Mouse (Mus musculus) left cerebral cortex, adult 9 months (tissue): ENCODE results near the gene Lman2.

Experiments used
- DNase-seq, 2 experiments: peaks; one replicate each; pipeline ENCODE4 v3.0.0; 2022; ENCODE audit warnings: low spot score in 2 of 2

The Lman2 gene

DNA sequence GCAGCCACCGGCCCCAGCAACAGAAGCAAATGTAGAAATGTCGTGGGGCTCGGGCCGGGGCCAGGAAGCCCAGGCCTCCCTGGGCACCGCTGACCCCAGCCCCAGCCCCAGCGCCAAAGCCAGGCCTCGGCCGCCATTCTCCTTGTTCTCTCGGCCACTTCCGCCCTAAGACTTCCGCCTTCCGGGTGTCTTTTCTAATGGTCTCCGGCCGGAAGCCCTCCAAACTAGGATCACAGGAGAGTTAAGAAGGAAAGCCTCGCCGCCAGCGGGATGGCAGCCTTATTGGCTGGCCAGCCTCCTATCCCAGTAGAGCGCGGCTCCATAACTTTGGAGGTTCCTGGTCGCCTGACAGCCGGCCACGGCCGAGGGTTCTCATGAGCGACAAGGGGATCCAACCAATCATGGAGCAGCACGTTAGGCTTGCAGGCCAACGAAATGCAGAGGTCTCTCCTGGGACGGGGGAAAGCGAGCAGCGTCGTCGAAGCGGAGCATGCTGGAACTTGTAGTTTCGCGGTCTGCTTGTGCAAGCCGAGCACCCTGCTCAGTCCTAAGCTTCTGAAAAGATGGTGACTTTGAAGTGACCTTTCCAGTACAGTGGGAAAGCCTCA is at the start of gene Lman2:
Lman2 (minus strand) TSS at position 331 of the 608 bp plus-strand sequence.
- DNase-seq = peak; percentile 98 to 99

DNA sequence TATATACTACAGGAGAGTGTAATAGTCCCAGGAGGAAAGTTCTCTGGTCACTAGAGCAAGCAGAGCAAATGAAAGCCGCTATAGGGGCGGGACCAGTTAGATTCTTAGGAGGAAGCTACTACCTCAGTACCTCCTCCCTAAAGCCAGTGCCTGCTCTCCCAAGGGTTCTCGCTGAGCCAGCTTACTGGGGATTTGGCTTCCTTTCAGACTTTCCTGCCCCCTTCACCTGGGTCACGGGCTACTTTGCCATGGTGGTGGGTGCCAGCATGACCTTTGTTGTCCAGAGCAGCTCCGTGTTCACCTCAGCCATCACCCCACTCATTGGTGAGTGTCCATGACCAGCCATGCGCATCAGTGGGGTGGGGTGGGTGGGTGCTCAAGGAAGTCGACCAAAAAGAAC is 49.2 kb upstream of the Lman2 start:
- no peak for DNase-seq

DNA sequence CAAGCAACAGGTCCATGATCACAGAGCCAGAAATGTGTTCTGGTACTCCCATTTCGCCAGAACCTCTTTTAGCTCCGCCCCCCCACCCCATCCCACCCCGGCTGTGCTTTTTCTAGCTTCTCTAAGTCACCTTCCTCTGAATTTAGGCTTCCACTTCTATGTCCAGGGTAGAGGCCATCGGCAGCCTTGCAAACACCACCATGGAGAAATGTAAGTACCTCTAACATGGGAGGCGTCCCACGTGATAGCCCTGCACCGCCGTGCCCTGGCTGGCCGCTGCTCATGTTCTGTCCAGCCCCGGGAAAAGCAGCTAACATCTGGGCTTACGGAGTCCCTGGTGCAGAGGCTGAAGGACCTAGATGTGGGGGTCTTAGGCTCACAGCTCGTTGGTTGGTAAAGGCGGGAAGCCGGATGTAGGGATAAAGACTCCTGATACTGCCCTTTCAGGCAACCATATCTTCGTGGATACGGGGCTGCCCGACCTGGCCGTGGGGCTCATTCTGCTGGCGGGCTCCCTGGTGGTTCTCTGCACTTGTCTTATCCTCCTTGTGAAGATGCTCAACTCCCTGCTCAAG is 46.0 kb upstream of the Lman2 start:
- DNase-seq = no peak

DNA sequence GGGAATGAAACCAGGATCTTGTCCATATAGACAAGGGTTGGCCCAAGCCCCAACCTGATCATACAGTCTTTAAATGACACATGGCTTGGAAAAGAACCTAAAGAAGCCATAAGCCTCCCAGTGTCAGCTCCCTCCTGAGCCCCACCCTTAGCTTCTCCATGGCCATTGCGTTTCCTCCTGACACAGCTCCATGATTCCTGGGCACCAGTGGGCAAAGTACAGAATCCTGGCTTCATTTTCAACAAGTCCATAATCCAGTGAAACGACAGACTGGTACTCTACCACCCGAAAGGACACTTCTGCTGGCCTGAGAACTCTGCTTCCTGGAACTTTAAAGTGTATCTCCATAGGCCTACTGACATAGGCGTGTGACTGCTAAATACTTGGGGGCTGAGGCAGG is 44.8 kb upstream of the Lman2 start:
- DNase-seq = no peak

DNA sequence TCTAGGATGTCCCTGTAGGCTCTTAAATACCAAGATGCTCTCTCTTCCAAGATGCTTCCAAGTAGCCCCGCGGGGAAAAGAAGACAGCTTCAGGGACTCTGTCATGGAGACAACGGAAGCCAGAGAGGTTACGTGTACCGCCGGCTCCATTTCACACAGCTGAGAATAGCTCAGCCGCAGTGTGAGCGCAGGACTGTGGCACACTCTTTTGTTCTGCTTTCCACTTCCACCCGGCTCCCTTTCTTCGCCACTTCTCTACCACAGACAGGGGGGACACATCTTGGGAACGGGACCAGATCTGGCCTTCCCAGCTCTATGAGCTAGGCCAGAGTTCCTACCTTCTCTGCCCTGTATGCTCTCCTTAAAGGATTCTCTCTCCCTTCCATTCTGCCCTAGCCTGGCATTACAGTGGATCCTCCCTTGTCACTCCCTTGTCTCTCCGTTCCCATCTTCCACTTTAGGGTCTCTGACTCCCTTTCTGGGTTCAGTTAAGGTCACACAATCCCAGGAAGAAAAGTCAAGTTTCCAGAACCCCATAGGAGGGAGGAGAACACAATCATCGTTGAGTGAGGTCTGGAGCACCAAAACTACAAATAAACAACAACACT is 43.3 kb upstream of the Lman2 start:
- no peak for DNase-seq

DNA sequence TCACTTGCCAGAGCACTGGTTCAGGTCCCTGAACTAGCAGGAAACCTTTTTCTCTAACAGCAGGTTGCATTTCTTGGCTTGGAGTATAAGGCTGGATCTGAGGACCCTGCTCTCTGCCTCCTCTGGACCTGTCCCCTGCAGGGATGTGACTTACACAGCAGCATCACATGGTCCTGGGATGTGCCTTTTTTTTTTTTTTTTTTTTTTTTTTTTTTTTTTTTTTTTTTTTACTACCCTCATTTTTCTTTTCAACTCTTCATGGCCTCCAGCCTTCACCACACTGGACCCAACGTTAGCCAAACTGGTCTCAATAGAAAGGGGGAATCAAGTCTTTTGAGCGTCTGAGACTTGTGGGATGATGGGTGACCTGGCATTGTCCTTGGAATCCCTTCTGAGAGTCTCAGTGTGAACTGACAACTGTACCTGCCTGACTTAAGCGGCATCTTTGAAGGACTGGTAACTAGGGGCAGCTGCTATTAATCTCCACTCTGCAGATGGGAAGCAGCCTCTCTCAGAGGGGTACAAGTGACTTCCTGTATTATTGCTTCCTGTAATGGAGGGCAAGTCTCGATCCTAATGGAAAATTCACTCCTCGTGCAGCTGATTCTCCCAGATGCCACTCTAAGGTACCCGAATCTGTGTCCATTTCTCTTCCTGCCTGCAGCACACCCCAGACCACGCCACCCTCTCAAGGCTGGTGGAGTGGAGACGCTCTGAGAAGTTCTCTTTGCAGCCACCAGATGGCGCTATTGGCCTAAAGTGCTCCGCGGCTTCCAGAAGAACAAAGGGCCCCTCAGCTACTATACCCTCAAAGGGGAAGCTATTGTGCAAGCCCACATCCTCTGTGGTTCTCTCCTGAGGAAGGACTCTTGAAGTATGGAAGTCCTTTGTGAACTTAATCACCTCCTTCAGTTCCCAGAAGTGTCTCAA is 42.5 kb upstream of the Lman2 start:
- peak in 1 of 2 experiments; percentile 82 for DNase-seq

DNA sequence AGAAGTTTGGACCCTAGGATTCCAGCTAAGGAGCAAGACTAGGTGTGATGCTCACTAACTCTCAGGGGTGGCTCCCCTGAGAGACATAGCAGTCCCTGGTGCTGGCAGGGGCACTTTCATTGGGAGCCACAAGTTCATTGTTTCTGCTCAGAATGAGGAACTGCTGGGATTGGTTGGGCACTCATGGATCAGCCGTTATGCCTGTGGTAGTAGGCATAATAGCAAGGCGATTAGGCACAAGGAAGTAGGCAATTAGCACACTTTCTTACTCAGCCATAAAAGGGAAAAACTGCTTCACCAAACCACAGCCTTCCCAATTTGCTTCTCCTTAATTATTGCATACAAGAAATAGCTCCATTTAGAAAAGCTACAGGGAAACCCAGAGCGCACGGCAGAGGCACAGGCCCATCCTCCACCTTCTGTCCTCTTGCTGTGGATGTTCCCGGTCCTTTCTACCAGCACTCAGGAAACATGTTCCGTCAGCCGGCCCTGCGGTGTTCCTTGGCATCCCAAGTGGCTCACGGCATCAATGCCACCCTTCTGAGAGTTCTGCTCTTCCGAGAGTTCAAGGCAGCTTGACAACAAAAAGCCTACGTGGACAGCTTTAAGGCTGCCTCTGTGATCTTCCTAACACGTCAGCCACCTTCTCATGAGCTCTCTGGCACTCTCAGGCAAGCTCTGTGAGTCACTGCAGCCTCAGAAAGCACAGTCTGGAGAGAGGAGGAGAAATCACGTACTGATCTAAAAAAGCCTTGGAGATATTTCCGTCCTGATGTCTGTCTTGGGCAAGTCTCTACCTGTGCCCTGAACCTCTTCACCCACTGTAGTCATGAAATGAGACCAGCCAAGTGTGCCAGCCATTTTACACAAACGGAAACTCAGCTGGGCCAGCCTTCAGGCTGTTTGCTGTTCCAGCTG is 41.6 kb upstream of the Lman2 start:
- peak; percentile 69 to 75 for DNase-seq

DNA sequence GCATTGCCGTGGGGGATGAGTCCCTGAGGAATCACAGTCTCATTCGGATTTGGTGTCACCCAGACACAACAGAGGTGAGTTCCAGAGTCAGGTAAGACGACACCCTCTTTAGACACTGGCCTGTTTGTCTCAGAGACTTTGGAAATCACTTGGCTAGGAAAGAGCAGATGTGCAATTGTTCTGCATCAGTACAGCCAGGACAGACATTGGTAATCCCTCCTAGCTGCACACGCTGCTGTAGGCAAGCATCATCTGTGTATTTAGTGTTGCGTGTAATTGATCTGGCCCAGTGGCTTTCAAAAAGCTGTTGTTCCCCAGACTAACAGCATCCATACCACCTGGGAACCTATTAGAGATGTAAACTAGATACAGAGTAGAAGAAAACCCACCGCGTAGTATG is 40.7 kb upstream of the Lman2 start:
- DNase-seq = no peak

DNA sequence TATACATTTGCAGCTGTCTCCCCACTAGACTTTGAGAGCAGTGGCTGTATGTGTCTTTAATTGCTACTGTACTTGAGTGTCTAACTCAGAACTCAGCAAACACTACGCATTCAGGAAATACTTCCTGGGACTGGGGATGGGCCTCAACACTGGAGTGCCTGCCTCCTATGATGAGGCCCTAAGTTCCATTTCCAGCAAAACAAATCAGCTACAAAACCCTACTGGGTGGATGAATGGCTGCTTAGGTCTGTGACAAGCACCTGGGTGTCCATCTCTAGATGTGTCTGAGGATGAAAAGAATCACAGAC is 37.4 kb upstream of the Lman2 start:
- DNase-seq = no peak

DNA sequence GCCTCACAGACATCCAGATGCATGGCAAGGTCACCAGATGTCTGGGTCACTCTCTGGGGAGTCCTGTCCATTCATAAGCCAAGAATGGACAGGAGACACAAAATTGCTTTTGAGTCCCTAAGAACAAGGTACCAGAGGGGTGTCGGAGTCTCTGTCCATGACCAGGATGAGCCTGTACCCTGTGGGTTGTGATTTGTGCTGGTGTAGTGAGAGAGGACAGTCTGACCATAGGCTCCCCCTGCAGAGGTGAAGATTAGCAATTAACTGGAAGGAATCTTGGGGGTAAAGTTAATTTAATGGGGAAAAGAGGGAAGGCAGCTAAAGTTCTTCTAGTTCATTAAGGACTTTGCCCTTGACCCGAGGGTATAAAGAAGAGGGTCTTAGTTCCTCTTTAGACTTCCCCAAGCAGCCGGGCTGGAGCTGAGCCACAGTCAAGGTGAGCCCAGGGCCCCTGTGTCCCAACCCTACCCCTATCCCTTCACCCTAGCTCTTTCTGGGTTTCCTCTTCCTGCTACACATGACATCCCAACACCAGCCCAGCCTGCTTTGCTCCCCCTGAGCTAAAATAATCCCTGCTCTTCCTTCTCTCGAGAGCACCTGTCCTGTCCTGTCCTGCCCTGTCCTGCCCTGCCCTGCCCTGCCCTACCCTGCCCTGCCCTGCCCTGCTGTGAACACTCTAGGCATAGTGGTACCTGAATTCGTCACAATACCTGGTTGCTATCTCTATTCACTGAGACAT is 36.9 kb upstream of the Lman2 start:
- DNase-seq = no peak

DNA sequence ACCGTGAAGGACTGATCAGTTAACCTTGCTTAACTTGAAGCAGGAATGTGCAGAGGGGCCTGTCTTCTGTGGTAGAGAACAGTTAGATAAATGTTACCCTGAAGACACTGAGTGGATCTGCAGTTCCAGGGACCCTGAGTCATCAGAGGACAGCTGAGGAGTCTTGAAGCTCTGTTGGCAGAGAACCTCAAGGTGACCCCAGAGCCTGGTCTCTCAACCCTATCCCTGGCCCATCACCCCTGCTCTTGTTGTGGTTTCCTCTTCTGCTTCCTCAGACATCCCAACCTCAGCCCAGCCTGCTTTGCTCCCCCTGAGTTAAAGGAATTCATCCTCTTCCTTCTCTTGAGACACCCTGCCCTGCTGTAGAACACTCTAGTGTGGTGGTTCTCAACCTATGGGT is 35.5 kb upstream of the Lman2 start, which contains the start of gene Slc34a1:
Slc34a1 (plus strand) TSS at position 100 of the 400 bp plus-strand sequence.
- DNase-seq = no peak

DNA sequence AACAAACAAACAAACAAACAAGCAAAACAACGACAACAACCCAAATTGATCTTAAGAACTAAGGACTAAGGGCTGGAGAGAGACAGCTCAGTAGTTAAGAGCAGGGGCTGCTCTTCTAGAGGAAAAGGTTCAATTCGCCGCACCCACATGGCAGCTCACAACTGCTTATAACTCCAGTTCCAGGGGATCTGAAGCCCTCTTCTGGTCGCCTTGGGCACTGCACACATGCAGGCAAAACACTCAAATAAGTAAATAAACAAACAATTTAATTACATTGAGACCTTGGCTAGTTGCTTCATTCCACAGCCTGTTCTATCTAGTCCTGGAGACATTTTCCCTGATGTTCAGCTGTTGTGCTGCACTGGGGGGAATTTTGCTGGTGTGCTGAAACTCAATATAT is 30.4 kb upstream of the Lman2 start:
- DNase-seq = no peak

DNA sequence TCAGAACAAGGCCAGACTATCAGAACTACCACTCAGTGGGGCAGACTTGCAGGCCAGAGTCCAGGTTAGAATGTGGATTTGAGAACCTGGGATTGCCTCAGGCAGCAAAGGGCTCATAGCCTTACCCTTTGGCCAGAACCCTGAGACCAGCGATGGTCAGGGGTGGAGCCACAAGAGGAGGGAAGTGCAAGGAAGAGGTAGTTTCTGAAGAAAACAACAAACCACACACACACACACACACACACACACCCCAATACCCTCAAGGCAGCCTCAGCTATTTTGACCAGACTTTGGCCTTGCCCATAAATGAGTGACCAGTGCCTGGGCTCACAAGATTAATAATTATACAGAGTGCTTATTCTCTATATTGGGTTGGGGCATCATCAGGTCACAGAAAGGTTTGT is 29.0 kb upstream of the Lman2 start:
- no peak for DNase-seq

DNA sequence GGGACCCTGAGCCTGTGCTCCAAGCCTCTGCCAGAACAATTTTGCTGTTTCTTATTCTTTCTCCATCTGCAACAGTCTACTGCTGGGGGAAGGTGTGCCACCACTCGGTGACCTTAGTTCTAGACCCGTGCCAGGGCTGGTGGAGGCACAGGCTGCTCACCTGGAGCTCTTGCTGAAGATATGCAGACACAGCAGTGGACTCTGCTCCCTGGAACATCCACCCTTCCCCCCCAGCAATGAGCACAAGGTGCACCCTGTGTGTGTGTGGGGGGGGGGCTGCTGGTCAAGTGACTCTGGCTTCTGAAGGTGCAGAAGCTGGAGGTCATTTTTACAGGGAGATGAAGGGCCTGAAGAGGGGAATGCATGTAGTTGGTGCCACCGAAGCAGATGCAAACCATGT is 28.1 kb upstream of the Lman2 start:
- DNase-seq = no peak

DNA sequence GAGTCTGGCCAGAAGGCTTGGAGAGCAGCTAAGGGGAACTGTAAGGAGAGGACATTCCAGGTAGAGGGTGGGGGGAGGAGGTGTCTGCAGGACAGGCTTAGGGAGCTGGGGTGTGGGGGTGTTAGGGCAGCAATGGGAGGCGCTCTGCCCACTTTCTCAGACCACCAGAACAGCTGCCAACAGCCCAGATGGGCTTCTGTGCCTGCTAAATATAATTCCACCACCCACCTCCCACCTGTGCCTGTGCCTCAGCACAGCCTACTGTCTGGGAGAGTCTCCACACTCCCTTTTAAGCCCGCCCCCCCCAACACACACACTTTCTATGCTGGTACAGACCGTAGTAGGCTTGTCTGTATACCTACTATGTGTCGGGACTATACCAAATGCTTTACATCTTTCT is 19.2 kb upstream of the Lman2 start:
- peak in 1 of 2 experiments; percentile 92 for DNase-seq

DNA sequence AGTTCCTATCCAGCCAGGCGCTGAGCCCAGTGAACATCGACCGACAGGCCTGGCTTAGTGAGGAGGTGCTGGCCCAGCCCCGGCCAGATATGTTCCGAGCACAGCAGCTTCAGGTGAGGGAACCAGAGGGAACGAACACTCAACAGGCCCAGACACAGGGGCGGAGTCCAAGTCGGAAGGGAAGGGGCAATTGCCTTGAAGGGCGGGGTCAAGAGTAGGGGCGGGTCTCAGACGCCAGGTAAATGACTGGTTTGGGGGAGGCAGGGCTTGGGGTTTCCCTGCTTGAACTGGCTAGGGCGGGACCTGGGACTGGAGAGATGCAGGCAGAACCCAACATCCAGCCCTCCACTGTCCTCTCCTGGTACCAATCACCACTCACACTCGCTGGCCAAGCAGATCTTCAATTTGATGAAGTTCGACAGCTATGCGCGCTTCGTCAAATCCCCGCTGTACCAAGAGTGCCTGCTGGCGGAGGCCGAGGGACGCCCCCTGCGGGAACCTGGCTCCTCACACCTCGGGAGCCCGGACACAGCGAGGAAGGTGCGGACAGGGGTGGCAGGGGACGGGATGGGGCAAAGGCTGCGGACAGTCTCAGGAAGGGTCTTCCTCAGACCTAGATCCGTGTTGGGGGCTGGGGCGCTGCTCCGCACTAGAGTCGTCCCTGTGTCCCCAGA is 16.5 kb upstream of the Lman2 start:
- no peak for DNase-seq

DNA sequence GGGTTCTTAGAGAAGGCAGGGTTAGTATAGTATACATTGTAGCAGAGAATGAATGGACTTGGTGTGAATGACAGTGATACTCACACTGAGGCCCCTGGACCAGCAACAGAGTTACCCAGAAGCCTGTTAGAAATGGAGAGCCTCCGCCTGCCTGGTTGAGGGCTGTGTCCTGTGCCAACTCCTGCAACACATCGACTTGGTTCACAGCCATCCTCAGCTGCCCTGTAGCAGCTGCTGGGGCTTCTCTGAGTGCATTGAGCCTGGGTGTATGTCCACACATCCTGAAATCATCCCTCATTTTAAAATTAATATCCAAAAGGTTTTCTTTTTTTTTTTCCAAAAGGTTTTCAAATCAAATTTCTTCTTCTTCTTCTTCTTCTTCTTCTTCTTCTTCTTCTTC is 13.3 kb upstream of the Lman2 start:
- DNase-seq = no peak

DNA sequence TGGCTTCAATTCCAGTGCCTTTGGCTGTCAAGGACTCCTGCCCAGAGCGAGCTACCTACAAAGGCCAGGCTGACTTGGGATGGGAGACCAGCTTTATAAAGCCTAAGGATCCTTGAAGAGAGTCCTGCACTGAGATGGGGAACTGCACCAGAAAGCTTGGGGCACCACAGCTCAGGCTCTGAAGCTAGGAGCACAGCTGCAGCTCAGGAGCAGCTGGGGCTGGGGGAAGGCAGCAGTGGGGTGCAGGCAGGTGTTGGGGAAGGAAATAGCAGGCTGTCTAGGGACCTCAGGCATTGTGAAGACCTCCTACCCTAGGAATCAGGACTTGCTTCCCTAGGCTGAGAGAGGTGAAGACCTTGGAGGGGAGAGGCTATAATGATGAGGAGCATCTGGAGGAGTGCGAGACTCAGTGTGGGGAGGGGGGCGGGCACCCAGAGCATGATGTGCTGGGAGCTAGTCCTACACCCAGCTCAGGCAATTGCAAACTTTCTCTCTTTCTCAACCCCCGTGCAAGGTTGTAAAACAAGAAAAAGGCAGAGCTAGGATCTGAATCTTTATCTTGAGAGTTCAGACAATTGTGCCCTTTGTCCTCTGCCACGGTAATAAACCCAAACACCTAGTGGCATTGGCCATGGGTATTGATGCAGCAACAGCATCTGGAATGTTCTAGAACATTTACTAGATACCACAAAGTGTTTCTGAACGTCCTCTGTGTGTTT is 11.8 kb upstream of the Lman2 start:
- no peak for DNase-seq

DNA sequence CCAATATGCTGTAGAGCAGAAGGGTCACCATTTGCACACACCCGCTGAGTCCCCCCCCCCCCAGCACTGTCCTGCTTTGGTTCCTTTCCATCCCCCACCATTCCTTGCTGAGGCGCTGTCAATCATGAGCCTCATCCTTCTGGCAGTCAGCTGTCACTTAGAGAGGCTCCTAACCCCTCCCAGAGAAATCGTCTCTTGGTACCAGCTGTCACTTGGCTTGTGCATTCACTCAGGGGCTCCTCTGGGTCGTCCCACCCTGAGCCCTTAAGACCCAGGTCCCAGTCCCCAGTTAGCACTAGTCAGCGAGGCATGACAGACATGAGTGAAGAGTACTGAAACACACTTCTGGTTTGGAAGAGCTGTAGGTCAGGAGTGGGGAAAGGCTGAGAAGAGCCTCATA is 9.2 kb upstream of the Lman2 start:
- DNase-seq = no peak
